Mouse (Mus musculus) layer of hippocampus, adult 2 months (tissue): ENCODE results near the gene Fbxl13. TPM values are rescaled to one million over a fixed set of nuclear protein-coding genes. Genes with fewer than 3 reads are reported as not detected.

ENCODE experiments used
- DNase-seq, 2 experiments: peaks; one replicate each; pipeline ENCODE4 v3.0.0; 2022; ENCODE audit warnings: low spot score in 2 of 2
- H3K27ac ChIP-seq: fragments of 200-600 bp; 2 replicates; pipeline ENCODE4 v1.8.1; 2022
- H3K4me3 ChIP-seq: fragments of 200-600 bp; 2 replicates; pipeline ENCODE4 v1.8.1; 2022; ENCODE audit warnings: mild to moderate bottlenecking
- CTCF ChIP-seq: fragments of 200-600 bp; conservative IDR thresholded peaks from 2 replicates; pipeline ENCODE4 v1.8.1; 2022; ENCODE audit warnings: antibody characterized with exemption, mild to moderate bottlenecking, moderate library complexity
- total RNA-seq, 2 experiments: library from RNA; stranded (reverse); gene quantifications; 2 replicates each; pipeline ENCODE4 v1.2.3; 2021

Gene Fbxl13
- total RNA-seq, 2 experiments from 2014 or later, result 0.29 to 0.41 TPM

DNA sequence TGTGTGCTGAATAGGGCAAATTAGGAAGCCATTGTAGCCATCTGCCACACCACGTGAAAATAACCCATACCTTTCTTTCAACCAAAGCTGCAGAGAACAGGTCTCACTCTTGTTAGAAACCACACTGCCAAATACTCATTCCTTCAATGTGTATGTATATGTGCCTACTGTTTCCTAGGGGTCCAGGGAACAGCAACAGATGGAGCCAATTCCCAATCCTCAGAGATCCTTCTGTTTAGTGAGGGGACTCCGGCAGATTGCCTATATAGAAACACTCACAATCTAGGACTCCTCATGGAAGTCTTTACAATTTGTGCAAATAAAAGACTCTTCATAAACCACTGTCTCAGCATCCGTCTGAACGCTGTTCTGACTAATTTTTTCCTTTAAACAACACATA lies 127.2 kb downstream of the Fbxl13 start:
- H3K27ac ChIP-seq, result no peak overlapping the region
- no peak for TF ChIP-seq CTCF
- H3K4me3 ChIP-seq, result no peak overlapping the region
- no peak for DNase-seq

- DNase-seq, result no peak
- TF ChIP-seq CTCF, result no peak
- no peak overlapping the region for H3K27ac ChIP-seq
- H3K4me3 ChIP-seq, result no peak overlapping the region
Observed at GRCm38 (mm10) chr5:21517562-21517961, 127.9 kb downstream of the Fbxl13 start.

- H3K27ac ChIP-seq, result no peak overlapping the region
- no peak overlapping the region for H3K4me3 ChIP-seq
- no peak for DNase-seq
- TF ChIP-seq CTCF, result no peak
Observed at GRCm38 (mm10) chr5:21513363-21513762, 132.1 kb downstream of the Fbxl13 start.

DNA sequence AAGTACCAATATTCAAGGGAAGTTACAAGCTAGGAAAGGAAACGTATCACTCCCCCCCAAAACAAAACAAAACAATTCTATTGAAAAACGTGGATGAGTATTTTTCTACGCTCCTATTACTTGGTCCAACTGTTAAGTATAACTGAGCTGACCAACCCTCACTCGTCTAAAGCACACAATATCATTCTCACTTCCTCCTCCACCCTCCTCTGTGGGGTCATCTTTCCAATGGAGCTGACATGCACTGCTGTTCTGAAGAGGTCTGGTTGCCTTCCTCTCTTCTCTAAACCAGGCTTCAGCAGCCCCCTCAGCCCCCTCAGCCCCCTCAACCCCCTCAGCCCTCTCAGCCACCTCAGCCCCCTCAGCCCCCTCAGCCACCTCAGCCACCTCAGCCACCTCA lies 135.6 kb downstream of the Fbxl13 start:
- Histone ChIP-seq H3K27ac (no peak overlapping the region), H3K4me3 (no peak overlapping the region)
- TF ChIP-seq CTCF, result no peak
- DNase-seq, result no peak

GRCm38 (mm10) chr5:21506887-21507286 lies 138.5 kb downstream of the Fbxl13 start:
- no peak overlapping the region for H3K4me3 ChIP-seq
- no peak overlapping the region for H3K27ac ChIP-seq
- no peak for TF ChIP-seq CTCF
- DNase-seq, result no peak

- H3K27ac ChIP-seq, result no peak overlapping the region
- no peak for TF ChIP-seq CTCF
- no peak for DNase-seq
- H3K4me3 ChIP-seq, result no peak overlapping the region
Observed at GRCm38 (mm10) chr5:21505159-21505558, 140.3 kb downstream of the Fbxl13 start.

GRCm38 (mm10) chr5:21502936-21503610 lies 142.4 kb downstream of the Fbxl13 start:
- peak; percentile 72 to 77 for DNase-seq
- Histone ChIP-seq H3K27ac (peak overlapping the region; percentile 51; the same call in 1 of the 2 replicates), H3K4me3 (no peak overlapping the region)
- no peak for TF ChIP-seq CTCF

DNA sequence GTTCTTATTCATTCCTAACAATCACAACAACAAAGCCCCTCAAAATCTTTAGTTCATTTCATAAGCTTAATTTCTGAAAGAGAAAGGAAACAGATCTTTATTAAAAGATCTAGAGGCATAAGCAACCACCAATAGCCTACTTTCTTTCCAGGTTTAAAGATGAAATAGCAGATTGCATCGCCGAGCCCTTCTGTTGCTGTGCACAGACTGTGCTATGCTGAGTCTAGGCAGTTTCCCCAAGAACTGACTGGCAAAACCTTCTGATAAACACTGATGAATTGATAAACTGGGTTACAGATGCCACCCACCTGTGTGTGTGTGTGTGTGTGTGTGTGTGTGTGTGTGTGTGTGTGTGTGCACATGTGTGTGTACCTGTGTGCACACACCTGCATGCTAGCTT lies 144.5 kb downstream of the Fbxl13 start:
- no peak for TF ChIP-seq CTCF
- peak; percentile 57 to 59 for DNase-seq
- Histone ChIP-seq H3K27ac (peak overlapping the region; percentile 8; the same call in 1 of the 2 replicates), H3K4me3 (no peak overlapping the region)

DNA sequence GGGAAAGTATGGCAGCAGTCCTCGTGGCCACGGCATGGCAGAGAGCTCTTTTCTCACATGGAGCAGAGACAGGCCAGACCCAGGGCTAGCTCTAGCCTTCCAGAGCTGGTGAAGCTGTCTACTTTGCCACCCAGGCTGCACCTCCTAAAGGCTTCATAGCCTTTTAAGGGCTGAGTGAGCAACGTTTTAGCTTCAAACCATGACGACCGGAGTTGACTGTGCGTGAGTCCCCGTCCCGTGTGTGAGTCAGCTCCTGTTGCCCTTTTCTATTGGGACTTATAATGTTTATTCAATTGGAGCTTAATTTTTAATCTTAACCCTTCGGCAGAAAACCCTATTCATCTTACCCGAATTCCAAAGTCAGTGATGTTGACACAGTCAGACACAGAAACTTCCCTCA lies 145.3 kb downstream of the Fbxl13 start:
- DNase-seq, result no peak
- Histone ChIP-seq H3K27ac (peak overlapping the region; percentile 11; the same call in 1 of the 2 replicates), H3K4me3 (no peak overlapping the region)
- TF ChIP-seq CTCF, result no peak

DNA sequence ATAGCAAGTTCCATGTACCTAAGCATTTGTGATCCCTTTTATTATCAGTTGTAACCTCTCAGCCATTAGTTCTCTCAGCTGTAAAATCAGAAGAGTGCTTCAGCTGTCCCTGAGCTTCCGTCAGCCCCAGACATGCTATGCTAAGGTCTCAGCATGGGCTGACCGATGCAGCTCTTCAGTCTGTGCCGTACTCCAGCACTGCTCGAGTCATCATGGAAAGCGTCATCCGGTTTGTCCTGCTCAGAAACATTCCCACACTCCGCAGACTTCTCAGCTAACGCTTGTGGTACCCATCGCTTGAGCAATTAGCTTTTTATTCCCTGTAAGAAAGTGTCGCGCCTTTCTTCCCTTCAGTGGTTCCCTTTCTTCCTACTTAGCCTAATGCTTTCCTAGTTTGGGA lies 146.5 kb downstream of the Fbxl13 start:
- Histone ChIP-seq H3K27ac (no peak overlapping the region), H3K4me3 (no peak overlapping the region)
- DNase-seq, result no peak
- no peak for TF ChIP-seq CTCF

DNA sequence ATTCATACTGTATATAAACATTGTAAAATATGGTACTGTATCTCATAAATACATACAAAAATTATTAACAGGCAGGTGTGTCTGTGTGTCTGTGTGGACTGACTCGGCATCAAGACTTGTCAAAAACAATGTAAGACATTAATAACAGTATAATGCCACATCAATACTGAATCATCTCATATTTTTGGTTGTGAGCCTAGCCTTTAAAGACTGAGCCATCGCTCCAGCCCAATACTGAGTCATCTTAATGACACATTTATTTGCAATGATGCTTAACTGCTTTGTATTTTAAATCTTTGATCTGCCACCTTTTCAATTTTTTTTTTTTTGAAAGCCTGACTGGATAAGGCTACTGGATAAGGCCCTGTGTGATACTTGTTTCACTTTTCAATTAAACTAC lies 146.9 kb downstream of the Fbxl13 start:
- H3K4me3 ChIP-seq, result no peak overlapping the region
- TF ChIP-seq CTCF, result no peak
- H3K27ac ChIP-seq, result no peak overlapping the region
- DNase-seq, result no peak

- Histone ChIP-seq H3K27ac (no peak overlapping the region), H3K4me3 (no peak overlapping the region)
- no peak for DNase-seq
- TF ChIP-seq CTCF, result no peak
Observed at GRCm38 (mm10) chr5:21496881-21497280, 148.6 kb downstream of the Fbxl13 start.

- H3K4me3 ChIP-seq, result no peak overlapping the region
- no peak for TF ChIP-seq CTCF
- no peak overlapping the region for H3K27ac ChIP-seq
- no peak for DNase-seq
Observed at GRCm38 (mm10) chr5:21496321-21496720, 149.1 kb downstream of the Fbxl13 start.

- TF ChIP-seq CTCF, result no peak
- no peak for DNase-seq
- Histone ChIP-seq H3K27ac (no peak overlapping the region), H3K4me3 (no peak overlapping the region)
Observed at GRCm38 (mm10) chr5:21494781-21495180, 150.7 kb downstream of the Fbxl13 start.
